Mouse (Mus musculus) naive thymus-derived CD4-positive, alpha-beta T cell, adult 2 months (primary cell): ENCODE results near the gene Sar1b.
"Not testable (repeated sequence)": the region's sequence is repeated elsewhere in the genome, so short reads cannot be mapped to it uniquely, and the experiment has no call there.

Source experiments
- DNase-seq: peaks from one replicate; pipeline ENCODE4 v3.0.0-alpha.2; 2011; ENCODE audit warnings: low read depth

Sar1b gene

GRCm38 (mm10) chr11:51777478-51777877, 14.0 kb downstream of the Sar1b start:
- no peak for DNase-seq

DNA sequence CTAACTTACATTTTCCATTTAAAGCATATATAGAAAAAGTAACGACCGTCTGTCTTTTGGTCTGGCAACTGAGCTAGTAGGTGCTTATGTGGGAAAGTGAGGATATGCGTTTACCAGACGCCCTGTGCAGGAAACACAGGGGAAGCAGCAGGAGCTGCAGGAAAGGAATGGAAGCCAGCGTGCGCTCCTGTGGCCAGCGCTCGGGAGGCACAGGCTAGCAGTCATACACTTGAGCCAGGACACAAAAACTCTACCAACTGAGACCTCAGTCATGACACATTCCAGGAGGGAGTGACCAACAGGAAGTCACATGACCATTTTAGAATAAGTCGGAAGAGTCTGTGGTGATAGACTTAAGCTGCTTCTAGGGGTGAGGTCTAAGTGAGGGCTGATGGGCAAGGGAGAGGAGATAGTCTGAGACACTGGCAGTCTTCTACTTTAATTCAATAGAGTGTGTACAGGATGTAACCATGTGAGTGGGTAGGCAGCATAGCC, 17.3 kb downstream of the Sar1b start:
- no peak for DNase-seq

DNA sequence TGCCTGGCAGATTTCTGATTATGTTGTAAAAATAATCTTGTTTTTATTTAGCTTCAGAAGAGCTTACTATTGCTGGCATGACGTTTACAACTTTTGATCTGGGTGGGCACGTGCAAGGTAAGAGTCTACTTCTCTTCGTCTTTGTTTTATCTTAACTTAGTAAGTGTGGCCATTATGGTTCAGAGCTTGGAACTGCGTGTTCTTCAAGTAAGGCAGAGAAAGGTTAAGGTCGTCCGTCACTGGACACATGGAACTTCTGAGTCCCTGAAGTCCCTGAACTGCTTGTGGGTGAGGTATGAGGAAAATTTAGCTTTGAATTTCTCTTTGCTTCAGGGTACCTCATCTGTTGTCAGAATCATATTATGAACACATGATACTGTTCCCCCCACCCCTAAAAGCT, 19.2 kb downstream of the Sar1b start:
- DNase-seq: no peak

DNA sequence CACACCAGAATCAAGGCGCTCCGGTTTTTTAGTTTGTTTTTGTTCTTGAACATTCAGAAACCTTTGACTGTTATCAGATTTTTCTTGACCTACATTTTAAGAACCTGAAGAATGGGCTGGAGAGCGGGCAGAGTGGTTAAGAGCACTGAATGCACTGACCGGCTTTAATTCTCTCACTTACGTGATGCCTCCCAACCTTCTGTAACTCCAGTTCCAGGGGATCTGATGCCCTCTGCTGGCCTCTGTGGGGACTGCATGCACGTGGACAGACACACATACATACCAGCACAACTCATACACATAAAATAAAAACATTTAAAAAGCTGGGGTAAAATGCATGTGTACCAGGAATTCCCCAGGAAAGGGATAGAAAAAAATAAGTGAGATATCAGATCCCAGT, 22.4 kb downstream of the Sar1b start:
- DNase-seq: peak; percentile 50

DNA sequence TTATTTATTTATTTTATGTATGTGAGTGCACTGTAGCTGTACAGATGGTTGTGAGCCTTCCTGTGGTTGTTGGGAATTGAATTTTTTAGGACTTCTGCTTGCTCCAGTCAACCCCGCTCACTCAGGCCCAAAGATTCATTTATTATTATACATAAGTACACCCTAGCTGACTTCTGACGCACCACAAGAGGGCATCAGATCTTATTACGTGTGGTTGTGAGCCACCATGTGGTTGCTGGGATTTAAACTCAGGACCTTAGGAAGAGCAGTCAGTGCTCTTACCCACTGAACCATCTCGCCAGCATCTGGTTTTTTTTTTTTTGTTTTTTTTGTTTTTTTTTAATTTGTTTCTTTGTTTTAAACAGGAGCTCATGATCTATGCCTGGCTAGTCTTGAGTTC, 26.2 kb downstream of the Sar1b start:
- DNase-seq: not testable (repeated sequence)

DNA sequence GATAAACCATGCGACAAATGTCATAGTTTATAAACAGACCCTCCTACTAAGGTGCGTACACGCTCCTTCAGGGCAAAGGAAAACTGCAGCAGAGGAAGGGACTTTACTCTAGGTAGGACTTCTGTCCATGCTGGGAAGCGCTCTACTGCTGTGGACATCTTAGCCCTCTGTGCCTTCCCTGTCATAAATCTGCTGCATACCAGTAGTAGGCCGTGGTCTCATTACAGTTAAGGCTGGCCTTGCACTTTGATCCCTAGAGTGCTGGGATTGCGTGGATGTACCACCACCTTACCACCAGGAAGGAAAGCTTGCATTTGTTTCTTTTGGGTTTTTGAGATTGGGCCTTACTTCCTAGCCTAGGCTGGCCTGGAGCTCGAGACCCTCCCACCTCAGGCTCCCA, 27.2 kb downstream of the Sar1b start:
- no peak for DNase-seq

DNA sequence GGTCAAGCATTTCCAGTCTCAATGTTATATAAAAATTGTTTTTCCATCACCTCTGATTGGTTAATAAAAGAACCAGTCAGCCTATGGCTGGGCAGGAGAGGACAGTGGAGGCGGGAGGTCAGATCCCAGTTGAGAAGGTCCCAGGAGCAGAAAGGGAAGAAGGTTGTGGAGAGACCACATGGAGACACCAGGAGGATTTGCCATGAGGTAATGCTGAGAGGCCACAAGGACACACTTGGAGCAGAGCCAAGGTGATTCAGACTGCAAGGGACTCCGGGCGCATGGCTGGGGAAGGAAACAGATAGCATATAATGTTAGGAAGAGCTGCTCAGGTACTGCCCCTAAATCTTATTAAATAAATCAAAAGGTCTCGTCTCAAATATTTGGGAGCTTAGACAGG, 32.8 kb downstream of the Sar1b start:
- no peak for DNase-seq

GRCm38 (mm10) chr11:51800634-51801325, 37.3 kb downstream of the Sar1b start:
- peak; percentile 69 for DNase-seq

- peak; percentile 91 for DNase-seq
These were observed 41.9 kb downstream of the Sar1b start for GRCm38 (mm10) chr11:51805221-51805981.

DNA sequence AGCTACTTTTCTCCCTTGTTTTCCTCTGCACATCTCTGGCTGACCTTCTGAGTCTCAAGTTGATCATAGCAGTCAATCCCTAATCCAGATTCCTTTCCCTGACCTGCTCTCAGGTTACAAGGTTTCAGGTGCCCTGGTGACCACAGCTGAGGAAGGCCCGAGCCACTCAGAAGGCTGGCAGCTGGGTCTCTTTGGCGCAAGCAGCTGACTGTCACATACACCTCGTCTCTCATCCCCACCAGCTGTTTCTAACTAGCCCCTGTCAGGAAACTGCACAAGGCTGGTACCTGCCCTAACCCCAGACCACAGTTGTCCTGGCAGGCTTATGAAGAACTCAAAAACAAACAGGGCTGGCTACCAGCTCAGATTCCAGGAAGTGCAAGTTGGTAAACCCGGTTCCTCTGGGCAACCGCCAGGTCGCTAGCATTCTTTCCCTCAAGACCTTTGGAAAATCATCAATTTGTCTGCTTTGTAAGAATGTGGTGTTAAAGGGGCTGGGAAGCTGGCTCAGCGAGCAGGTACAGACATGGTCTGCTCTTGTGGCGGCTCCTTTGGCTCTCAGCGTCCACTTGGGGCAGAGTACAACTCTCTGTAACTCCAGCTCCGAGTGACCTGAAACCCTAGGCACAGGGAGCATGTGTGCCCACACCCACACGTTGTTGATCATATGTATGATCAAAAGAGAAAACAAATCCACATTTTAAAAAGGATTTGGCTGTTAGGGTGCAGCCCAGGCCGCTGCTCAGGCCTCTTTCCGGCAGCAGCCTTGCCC, 43.8 kb downstream of the Sar1b start:
- no peak for DNase-seq

GRCm38 (mm10) chr11:51809632-51810224, 46.2 kb downstream of the Sar1b start:
- DNase-seq: peak; percentile 65

DNA sequence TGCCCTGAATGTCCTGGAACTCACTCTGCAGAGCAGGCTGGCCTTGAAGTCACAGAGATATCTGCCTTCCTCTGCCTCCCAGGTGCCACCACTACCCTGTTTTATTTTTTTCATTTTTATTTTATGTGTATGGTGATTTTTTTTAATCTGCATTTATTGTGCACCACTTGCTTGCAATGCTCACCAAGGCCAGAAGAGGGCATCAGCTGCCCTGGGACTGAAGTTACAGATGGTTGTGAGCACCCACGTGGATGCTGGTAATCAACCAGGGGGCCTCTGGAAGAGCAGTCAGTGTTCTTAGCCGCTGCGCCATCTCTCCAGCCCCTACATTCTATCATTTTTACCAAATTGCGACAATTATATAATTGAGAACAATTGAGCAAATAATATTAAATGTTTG, 47.7 kb downstream of the Sar1b start:
- DNase-seq: peak; percentile 50

GRCm38 (mm10) chr11:51812022-51812546, 48.6 kb downstream of the Sar1b start:
- DNase-seq: no peak

- peak; percentile 94 for DNase-seq
These were observed 54.3 kb downstream of the Sar1b start for GRCm38 (mm10) chr11:51817756-51818155.

DNA sequence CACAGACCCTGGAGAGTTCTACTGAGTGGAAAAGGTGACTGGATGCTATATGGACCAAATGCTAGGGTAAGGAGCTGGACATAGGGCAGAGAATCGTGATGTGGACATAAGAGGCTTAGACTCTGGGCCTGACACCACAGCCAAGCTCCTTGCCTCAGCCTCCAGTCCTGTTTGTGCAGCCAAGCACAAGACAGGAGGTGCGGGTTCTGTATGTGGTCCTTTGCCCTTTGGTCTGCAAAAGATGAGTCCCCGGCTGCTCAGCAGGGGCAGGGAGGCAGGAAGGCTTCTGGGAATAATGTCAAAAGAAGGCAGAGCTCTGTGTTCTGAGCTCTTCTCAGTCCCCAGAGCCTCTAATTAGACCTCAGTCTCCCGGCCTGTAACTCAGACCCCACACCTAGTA, 55.4 kb downstream of the Sar1b start:
- no peak for DNase-seq

GRCm38 (mm10) chr11:51819964-51820363, 56.5 kb downstream of the Sar1b start:
- DNase-seq: peak; percentile 80

- DNase-seq: peak; percentile 85
These were observed 57.4 kb downstream of the Sar1b start for GRCm38 (mm10) chr11:51820861-51821260.

DNA sequence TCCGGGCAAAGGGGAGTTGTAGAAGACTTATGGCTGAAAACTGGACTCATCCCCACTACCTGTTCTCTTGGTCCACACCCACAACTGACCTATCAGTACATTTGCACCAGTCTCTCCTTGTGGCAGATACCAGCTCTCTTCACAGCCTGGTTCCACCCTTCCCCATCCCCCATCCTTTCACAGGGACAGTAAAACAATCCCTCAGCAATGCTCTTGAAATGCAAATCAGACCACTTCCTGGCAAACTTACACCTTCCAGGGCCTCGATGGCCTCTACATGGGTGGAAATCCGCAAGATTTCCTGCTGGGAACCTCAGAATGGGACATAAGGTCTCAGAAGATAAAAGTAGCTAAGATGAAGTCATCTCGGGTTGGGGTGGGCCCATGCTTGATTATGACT, 59.2 kb downstream of the Sar1b start:
- no peak for DNase-seq

DNA sequence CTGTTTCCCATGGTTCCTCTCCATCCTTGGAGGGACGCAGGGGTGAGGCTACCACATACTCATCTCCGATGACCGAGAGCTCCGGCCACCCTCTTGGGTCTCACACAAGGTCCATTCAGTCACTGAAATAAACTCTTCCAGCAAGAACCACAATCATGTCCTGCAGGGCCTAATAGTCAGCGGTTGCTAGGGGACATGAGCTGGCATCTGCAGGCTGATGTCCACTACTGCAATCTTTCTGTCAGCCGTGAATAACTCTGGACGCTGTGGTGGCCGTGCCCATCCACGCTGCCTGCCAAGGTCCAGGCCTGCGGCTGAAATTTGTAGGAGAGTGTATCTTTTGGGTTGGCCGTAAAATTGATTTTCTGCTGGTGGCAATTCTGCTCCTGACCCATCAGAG, 59.8 kb downstream of the Sar1b start:
- no peak for DNase-seq

DNA sequence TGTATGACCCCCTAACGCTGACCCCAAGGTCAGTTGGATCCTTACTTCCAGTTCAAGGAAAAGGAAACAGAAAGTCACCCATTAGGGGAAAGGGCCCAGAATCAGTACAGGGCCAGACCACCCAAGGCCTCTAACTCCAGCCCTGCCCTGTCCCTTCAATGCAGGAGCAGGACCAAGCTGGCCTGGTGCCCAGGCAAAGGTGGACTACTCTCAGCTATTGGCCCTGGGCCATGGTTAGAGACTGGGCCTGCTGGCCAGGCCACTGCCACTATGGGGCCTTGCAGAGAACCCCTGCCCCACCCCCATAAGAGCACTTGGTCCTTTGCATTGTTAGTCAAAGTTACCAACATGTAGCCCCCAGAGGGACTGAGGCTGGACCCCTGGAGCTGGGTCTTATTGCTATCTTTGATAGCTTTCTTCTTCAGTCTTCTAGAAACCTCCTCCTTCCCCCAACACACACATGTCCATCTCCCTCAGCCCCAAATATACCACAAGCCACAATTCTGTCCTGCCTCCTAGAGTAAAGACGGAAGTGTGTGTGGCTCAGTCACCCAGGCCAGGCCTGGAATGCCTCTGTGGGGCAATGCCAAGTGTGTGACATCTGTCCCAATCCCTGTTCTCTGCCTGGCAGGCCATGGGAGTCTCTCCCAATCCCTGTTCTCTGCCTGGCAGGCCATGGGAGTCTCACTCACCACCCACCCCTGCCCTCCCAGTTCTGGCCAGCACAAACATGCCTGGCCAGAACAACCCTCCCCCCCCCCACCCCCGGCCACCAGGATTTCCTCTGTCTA, 60.7 kb downstream of the Sar1b start:
- no peak for DNase-seq

DNA sequence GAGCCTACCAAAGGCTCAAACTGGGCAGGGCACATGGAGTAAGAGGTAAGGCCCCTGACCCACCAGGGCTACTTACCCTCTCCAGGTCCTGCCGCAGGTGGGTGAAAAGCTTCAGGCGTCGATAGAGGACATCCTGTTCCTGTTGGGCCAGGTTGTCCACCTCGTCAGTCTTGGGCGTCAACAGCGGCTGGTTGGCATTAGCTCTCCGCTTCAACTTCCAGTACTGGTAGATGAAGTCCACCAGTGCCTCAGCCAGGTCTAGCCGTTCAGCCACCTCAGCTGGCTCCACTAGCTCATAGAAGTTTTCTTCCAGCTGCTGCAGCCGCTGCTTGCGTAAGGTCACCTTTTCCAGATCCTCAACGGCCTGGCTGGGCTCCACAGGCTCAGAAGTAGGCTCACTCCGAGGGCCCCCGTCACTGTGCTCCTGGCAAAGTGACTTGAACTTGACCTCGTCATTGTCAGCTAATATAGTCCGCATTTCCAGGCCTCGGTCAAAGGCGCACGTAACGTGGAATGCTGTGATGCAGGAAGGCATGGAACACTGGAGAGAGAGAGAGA, 61.5 kb downstream of the Sar1b start:
- DNase-seq: no peak
